Mouse (Mus musculus) gastrocnemius, postnatal 14 days (tissue): ENCODE data around the gene Fgr. TPM values are rescaled to one million over a fixed set of nuclear protein-coding genes. Genes with fewer than 3 reads are reported as not detected.
A peak's percentile ranks its signal among the peaks of the same experiment; 100 is the strongest.

Experiments
- DNase-seq: peaks from one replicate; pipeline ENCODE4 v3.0.0; 2021; ENCODE audit warnings: mixed read lengths
- intact Hi-C: fragments of 180-260 bp; cut with DNase I; formaldehyde crosslinking; loops from one replicate; pipeline ENCODE4 v1.15.1; 2025; ENCODE audit warnings: low total_unique reads
- total RNA-seq, 2 experiments: library from RNA; stranded (reverse); gene quantifications; 2 replicates each; pipeline ENCODE4 v1.2.3; 2021

The Fgr gene
- total RNA-seq, 2 experiments from 2014 or later, result 0.10 to 0.16 TPM

DNA sequence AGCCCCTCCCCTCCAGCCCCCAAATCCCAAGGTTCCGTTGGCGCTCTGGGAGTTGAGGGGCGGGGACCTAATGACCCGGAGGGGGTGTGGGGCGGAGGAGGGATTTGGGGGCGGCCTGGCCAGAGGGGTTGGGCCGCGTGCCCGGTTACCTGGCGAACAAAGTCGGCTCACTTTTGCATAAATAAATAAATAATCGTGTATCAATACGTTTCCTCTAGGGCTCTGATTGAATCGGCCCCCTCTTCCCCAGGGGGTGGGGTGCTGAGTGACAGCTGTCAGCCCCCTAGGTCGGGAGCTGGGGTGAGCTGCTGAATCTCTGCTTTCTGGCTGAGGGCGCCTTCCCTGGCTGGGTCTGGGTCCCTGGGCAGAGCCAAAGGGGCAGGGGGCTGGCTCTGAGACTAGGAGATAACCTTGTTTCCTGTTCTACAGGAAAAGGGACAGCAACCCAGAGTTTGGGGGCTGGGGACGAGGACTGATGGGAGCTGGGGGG, 38.9 kb downstream of the Fgr start:
- peak; percentile 54 for DNase-seq
- intact Hi-C loops, result loop anchor here (2.0 to 5.0 kb wide), 3 partner anchors 44 to 284 kb away; no protein-coding TSS in a partner anchor

DNA sequence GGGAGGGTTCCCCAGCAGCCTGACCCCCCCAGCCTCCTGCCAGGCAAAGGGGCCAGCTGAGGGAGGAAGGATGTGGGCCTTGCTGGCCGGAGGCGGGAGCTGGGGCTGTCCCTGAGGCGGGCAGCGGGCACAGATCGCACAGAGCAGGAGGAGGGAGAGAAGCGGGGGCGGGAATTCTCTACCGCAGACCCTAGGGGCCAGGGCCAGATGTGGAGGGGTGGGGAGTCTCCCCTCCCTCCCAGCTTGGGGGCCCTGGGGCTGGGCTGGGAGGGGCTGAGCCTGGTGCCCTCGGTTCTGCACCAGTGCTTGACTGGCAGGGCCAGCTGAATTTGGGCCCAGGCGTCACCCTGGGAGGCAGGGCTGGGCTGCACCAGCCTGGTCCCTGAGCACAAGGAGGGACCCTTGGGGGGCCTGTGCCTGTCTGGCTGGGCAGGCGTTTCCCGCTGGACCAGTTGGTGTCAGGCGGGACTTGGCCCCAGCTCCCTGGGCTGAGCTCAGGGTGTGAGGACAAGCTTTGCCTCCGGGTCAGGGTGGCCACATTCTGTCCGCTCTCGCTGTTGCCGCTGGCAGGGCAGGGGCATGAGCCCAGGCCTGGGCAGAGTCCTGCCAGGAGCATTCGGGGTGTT, 39.5 kb downstream of the Fgr start:
- intact Hi-C loops, result loop anchor here (2.0 to 5.0 kb wide), 3 partner anchors 43 to 284 kb away; no protein-coding TSS in a partner anchor
- DNase-seq, result peak; percentile 84

DNA sequence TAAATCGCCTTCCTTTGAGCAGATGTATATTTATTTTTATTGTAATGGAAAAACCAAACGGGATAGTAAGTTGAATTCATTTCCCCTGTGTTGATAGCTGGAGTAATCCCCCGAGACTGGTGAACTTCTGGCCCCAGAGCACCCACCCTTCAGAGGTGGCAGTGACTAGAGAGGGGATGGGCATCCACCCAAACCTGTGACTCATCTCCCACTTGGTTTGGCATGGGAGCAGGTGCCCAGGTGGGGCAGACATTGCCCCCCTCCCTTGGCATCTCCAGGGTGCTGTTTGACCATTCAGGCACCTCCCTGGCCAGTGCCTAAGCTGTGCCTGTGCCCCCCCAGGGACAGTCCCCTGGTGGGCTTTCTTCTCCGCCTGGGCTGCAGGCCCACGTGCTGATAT, 40.2 kb downstream of the Fgr start:
- peak; percentile 32 for DNase-seq
- intact Hi-C loops, result loop anchor here (5.0 kb wide), 2 partner anchors 188 to 283 kb away; no protein-coding TSS in a partner anchor

DNA sequence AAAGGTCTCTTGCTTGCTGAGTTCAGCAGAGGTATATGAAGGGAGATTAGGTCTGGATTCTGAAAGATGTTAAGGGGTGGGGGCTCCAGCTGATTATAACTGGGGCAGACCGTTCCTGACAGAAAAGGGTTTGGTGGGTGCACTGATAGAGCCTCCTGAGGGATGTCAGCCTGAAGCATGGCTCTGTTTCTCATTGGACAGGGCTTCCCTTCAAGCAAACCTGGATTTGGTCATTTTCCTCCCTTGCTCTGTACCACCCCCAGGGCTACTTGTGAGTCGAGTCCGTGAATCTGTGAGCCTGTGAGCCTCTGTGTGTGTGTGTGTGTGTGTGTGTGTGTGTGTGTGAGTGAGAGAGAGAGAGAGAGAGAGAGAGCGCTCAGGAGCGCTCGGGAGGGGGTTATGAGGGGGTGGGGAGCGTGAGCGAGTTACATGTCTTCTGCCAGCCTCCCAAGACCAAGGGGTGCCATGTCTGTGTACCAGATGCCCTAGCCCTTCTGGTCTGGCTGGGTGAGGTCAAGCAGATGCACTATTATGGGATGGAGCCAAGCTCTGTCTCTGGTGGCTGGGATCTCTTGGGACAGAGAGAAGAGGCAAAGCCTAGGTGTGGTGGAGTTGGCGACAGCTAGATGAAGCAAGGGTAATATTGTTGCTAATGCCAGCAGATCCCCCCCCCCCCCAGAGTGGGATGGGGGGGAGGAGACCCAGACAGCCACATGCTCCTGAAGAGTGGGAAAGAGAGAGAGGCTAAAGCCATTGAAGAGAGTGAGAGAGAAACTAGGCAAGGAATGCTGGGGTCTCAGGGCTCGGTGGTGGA, 41.2 kb downstream of the Fgr start:
- no peak for DNase-seq
- intact Hi-C loops, result loop anchor here (5.0 kb wide), 2 partner anchors 187 to 282 kb away; no protein-coding TSS in a partner anchor

DNA sequence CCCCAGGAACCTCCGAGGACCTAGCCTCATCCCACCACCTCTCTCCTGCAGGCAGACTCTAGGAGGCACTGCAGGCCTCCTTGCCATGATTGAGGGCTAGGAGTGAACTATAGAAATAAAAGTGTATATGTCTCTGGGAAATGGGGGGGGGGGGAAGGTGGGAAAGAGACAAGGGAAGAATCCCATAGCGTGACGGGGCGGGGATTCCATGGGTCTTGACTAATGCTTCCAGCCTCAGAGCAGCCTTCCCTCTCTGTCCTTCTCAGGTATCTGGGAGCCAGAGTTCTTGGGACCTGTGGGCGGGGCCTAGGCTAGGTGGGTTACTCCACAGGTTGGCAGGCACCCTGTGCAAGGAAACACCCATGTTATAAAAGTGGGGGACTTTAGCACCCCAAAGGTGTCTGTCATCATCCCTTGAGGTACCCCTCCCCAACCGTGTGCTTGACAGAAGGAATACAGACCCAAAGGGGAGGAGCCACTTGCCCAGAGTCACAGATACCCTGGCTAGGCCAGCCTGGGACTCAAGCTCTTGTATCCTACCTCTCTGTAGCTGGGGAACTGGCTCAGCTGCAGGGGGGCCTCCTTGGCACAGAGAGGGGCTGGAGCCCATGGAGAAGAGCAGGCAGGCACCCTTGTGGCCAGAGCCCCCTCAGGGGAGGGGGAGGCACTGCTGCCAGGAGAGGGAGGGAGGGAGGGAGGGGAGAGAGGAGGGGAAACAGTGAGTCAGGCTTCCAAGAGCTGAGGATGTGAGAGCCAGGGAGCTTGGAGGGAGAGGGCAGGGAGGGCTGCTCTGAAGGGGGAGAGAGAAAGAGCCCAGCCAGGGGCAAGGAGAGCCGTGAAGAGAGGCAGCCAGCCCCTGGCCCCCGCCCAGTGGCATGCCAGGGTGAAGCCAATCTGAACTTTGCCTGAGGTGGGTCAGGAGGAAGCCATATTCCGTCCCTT, 42.1 kb downstream of the Fgr start:
- DNase-seq, result peak; percentile 51
- intact Hi-C loops, result no loop called here

DNA sequence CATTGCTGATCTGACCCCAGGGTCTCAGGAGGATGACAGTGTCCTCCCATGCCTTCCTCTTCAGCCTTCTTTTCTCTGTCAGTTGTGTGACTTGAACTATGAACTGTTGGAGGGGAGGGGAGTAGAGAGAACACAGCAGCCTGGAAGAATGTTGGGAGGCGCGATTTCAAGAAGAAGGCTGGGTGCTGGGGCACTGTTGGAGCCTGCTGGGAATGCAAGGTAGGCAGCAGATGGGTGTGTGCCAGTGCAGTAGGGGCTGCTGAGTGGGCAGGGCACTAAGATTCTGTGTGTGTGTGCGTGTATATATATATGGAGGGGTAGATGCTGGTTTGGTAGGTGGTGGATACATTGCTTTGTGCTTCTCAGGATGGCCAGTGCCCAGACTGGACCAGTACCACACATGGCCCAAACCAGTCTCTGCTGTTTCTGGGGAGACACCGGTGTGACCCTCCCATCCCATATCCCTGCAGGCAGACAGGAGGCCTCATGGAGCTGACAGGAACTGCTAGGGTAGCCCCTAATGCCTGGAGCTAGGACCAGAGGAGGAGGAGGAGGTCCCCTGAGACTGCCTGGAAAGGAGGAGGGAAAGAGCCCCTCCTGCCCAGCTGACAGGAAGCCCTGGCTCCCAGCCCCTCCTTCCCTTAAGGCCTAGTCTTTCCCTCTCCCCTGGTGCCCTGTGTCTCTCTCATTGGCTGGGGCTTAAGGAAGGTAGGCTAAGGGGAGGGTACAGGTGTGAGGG, 43.0 kb downstream of the Fgr start:
- intact Hi-C loops, result no loop called here
- DNase-seq, result peak; percentile 62

DNA sequence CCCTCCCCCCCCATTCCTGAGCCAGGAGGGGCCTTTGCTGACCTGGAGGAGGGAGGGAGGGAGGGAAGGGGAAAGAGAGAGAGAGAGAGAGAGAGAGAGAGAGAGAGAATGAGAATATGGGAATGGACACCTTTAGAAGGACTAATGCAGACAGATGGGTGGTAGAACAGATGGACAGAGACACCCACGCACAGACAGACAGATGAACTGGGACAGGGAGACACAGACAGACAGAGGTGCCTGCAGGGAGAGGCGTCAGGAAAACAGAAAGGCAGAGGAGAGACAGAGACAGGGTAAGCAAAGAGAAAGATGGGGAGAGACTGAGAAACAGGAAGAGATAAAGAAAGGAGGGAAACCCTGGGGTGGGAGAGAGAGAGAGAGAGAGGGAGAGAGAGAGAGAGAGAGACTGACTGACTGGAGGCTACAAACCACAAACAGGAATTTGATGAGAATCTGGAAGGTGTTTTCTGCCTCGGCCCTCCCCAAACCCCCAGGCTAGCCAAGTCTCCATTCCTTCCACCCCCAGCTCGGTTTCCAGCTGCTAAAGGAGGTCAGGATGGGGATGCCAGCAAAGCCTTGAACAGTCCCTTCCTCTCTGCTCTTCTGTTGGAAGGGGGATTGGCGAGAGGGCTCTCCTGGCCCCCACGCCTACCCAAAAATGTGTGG, 43.8 kb downstream of the Fgr start:
- DNase-seq, result no peak
- intact Hi-C loops, result no loop called here

DNA sequence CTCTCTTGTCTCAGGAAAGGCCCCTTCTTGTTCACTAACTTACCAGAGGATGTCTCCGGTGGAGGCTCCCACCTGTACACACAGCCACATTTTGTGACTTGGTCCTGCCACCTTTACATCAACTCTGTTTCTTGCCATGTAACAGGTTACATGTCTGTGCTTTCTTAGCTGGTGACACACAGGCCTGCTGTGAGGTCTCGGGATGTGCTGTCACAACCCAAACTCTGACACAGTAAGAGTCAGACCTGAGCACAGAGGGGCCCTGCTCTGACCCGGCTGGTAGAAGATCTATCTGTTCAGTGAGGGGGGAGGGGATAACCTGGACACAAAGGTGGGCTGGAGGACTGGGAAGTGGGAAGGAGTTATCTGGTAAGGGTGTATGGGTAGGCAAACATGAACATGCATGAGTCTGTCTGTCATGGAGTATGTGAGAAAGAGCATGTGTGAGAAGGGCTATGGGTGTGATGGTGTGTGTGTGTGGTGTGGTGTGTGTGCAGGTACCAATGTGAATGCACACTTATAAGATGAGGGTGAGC, 44.4 kb downstream of the Fgr start:
- no peak for DNase-seq
- intact Hi-C loops, result no loop called here

DNA sequence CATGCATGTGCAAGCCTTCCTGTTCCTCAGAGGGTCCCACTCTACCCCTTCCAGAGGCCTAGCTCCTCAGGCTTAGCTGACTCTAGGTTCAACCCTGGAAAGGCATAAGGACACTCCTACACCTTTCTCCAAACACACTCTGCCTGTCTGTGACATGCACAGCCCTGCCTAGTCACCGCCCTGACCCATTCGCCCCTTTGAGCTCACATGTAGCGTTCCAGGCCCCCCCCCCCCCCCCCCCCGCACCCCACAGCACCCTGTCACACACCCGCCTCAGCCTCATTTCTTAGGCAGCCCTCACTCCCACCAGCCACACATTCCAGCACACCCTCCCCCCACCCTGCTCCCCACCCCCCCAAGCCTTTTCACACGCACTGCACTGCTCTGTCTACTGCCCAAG, 46.8 kb downstream of the Fgr start:
- intact Hi-C loops, result no loop called here
- no peak for DNase-seq

DNA sequence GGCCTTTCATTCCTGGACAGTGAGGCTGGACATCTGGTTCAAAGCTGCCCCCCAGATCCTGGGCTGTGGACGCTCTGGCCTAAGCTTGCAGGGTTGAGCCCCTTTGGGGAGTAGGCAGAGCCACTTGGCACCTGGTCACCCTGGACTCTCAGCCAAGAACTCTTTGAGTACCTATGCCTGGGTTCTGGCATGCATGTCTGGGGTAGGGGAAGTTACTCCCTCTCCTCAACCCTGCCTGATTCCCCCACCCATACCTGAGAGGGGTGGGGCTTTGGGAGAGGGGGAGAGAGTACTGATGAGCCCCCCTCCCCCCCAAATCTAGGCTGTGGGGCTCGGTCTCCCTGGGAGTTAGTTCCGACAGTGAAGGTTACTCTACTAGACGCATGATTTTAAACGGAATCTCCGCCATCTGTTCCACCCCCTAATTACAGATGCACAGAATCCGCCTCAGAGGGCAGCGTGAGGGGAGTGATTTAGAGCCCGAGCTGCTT, 47.3 kb downstream of the Fgr start:
- no peak for DNase-seq
- intact Hi-C loops, result no loop called here

DNA sequence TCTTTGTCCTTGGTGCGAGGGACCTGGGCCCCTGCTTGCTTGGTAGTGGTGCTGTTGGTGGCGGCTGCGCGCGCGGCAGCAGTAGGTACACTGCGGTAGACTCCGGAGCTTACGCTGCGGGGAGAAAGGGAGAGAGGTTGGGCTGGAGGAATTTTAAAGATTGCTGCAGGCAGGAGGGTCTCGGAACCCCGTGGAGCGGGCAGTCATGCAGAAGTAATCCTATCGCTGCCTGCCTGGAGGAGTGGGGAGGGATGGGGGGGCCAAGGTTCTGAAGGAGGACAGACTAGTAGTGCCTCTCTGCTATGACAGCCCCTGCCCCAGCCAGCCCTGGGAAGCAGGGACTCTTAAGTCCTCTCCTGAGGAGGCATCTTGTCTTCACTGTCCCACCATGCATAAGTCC, 48.3 kb downstream of the Fgr start:
- DNase-seq, result no peak
- intact Hi-C loops, result no loop called here

DNA sequence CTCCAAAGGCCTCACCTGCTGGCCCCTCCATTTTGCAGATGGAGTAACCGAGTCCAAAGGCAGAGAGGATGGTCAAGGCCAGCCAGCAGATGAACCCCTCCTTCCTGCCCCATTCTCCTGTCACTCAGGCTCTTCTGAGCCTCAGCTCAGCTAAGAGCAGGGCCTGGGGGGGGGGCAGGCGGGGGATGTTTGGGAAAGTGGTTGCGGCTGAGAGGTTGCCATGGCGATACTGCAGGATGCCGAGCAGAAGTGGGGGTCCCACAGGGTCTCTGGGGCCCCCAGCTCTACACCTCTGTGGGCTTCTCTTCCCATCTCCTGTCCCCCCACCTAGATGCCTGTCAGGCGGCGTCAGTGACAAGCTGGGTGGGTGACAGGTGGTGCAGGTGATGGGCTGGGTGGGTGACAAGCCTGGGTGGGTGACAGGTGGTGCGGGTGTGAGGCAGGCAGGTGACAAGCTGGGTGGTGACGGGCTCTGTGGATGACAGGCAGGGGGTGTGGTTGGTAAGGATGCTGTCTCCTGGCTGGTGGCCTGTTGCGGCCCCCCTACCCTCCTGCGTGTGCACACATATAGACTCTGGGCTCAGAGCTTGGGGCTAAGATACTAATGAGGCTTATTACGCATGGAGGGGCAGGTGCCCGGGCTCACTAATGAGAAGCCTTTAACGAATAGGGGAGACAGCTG, 49.2 kb downstream of the Fgr start:
- DNase-seq, result no peak
- intact Hi-C loops, result no loop called here

DNA sequence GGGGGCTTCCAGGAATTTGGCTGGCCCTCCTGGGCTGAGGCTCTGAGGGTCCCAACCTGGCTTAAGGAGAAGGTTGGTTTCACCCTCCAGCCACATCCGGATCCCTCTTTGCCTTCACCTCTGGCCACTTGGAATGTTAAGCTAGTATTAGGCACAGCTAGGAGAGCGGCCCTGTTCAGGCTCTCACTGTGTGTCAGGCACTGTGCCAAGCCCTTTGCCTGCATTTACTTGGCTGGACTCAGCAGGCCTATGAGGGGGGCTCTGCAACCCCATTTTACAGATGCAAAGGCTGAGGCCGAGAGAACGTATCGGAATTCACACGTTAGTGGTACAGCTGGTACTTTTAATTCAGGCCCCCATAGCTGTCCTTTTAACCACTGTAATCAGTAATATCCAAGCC, 49.7 kb downstream of the Fgr start:
- intact Hi-C loops, result no loop called here
- no peak for DNase-seq

DNA sequence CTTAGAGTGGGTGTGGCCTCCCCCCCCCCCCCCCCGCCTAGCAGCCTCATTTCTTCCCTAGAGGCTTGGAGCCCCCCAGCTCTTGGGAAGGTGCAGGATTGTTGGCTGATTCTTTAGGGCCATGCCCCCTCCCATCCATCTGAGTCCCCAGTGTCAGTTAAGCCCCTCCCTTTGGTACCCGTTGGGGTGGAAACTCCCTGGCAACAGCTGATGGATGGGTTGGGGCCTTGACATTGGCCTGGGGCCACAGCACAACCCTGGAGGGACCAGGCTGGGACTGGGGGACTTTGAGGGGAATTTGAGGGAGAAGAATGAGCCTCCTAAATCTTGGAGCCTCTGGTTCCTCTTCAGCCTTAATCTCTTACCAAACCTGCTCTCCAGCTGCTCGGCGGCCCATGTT, 50.5 kb downstream of the Fgr start:
- no peak for DNase-seq
- intact Hi-C loops, result no loop called here

DNA sequence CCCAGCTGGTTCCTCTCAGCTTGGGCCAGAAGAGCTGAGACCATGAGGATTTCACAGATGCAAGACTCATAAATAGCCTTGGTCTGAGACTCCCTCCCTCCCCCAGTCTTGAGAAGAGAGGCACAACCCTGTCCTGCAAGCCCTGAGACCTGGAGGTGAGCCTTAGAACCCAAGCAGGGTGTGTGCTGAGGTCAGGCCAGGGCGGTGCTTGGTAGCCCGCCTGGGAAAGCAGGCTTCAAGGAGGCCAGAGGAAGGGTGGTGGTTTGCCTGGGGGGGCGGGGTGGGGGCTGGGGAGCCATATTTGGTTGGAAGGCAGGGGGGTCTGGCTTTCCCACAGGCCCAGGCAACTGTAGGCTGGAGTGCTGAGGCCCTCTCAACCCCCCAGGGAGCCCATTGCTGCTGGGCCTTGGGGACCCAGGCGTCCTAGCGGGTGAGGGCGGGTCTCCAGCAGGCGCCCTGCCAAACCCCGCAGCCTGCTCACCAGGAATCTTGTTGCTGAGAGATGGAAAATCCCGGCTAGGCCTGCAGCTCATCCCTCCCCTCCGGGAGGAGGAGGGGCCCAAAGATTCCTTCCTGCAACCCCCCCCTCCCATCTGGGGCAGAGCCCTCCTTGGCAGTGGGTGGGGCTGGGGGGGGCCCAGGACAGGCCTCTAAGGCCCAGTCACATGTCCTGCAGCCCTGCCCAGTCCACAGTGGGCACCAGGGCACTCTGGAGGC, 51.2 kb downstream of the Fgr start:
- peak; percentile 70 for DNase-seq
- intact Hi-C loops, result no loop called here

DNA sequence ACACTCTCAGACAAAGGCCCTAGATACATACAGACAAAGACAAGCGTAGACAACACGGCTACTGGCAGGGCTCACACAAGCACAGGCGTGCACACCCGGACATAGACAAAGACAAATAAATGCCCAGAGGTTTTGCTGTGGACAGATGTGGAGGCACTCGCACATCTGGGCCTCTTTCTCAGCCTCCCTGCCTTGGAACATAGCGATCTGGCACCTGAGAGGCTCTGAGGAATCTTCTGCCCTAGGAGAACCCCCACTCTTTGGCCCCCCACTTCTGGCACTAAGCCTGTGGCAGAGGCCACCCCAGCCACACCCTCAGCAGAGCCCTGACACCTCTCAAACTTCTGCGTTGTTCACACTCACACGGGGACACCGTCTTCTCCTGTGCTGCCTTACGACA, 52.4 kb downstream of the Fgr start:
- intact Hi-C loops, result no loop called here

DNA sequence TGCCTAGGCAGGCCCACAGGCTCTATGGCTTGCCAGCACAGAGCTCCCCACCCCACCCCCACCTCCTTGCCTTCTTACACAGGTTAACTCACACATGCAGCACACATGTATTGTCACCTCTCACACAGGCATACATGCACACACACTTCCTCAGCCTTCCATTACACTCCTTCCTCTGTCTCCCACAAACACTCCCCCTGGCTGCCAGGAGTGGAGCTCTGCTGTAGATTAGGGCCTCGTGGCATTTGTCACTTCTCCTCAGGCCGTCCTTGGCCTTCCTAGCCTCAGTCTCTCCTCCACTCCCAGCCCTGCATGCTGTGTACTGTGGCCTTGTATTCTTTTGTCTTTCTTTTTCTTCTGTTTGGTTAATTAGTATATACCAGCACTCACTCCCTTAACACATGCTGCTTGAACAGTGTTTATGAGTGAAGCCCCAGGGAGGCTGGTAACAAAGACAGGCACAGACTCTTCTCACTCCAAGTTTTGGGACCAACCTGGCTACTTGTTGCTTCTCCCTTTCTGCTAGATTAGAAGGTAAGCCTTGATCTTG, 53.0 kb downstream of the Fgr start:
- intact Hi-C loops, result no loop called here
- no peak for DNase-seq

More for the DNA sequence above, 52.4 kb downstream of the Fgr start:
- DNase-seq, result no peak
